Mouse (Mus musculus): ENCODE results near the gene Metrnl.

Metrnl gene

DNA sequence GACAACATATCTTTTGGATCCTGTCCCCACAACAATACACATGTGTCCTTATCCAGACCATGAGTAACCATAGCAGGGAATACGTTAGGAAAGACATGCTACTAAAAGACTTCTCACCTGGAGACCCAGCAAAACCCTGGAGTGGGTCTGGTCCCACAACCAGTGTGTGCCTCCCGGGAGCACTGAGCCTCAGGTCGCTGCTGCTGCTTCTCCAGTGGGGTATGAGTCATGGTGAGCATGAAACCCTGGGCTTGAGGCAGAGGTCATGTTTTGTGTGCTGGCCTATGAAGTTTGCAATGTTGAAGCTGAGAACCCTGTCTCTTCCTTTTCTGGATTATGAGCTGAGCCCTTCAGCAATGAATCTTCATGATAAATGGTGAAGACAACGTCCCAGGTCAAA lies 15.3 kb upstream of the Metrnl start:
- DNase-seq = no peak

DNA sequence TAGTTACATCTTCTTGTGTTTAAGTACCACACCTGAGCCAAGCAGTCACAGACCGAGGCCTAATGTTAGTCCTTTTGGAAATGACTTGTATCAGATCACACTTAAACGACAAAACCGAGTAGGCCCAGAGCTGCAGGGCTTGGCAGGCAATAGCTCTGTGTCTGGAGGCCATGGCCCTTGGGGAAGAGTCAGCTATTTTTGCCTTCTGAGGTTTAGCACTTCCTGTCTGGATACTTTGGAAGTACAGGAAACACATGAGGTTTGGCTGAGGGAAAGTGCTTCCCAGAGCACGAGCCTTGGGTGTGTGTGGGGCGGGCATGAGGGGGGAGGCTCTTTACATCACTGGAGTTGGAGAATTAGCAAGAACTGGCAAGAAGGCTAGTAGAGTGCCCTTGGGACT lies 14.7 kb upstream of the Metrnl start:
- no peak for DNase-seq

DNA sequence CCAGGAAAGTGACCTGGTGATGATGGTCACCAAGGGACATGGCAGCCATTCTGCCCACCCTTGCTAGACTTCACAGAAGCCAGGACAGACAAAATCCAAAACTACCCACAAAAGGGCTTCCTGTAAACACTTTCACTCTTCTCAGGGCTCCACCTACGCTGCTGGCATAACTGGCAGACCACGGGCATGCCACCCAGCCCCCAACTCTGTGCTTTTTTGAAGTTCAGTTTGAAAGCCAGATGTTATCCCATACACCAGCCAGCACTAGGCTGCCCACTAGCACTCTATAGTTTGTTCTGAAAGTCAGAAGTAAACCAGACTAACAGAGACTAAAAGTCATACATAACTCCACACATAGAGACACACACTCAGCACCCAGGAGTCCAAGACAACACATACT lies 13.3 kb upstream of the Metrnl start:
- no peak for DNase-seq

DNA sequence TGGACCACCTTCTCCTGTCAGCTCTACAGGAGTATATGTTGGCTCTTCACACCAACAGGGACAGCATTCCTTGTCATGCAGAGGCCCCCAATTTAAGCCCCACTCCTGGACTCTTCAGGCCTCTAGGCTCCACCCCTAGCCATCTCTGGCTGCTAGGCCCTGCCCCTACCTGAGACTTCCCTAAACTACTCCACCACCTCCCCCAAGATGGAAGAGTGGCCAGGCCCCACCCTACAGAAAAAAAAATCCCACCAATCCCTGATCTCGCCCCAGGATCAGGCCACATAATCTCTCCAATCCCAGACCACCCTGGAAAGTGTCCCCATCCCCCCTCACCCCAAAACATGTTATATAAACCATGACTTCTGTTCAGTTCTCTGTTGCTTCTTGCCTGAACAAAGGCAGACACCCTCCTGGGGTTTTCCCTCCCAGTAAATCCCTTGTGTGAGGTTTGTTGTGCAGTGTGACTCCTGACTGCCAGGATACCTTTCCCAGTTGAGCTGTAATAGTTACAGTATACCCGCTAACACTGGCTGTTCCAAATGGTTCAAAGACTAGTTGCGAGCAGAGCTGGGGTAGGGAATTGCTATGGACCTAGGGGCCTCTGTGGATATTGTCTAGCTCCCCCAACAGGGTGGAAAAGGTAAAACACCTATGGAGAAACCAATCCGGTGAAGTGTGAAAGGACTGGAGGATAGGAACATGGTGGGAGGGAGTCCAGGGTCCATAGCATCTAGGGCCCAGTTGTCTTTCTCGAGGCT lies 5.9 kb upstream of the Metrnl start:
- DNase-seq = no peak

DNA sequence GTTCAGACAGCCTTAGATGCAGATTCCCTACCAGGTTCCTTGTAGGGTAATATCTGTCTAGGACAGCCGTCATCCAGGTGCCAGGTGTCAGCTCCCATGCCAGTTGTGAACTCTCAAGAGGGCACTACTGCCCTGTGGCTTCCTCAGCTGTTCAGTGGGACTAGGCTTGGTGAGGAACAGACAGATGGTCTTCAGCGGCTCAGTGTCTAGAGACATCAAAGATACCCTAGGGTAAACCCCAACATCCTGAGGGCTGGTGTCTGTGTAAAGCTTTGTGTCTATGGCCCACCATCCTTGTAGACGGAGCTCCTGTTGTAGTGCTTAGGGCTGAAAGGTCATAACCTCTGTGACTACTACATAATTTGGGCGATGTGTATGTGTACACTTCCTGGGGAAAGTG lies 4.1 kb upstream of the Metrnl start:
- DNase-seq = no peak

DNA sequence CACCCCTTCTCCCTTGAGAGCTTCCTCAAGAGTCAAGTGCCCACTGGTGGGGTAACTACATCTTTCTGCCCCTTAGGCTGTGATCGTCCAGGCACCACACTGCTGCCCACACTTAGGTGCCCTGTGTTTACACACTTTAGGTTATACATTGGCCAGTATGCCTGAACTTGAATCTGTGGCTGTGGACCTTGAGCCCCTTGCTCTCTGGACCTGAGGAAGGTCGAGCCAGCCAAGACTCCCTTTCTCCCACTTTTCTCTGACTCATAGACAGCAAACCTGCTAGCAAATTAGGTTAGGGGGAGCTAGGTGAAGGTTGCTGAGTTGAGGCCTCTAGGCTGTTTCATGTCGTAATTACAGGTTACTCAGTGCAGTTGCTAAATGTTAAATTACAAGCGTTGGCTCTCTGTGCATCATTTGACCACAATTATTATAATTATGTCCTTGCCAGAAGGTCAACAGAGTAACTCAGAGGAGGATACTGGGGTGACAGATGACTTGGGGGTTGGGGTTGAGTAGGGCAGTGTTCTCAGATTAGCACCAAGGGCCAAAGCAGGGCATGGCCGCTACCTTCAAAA lies 2.9 kb upstream of the Metrnl start:
- no peak for DNase-seq

DNA sequence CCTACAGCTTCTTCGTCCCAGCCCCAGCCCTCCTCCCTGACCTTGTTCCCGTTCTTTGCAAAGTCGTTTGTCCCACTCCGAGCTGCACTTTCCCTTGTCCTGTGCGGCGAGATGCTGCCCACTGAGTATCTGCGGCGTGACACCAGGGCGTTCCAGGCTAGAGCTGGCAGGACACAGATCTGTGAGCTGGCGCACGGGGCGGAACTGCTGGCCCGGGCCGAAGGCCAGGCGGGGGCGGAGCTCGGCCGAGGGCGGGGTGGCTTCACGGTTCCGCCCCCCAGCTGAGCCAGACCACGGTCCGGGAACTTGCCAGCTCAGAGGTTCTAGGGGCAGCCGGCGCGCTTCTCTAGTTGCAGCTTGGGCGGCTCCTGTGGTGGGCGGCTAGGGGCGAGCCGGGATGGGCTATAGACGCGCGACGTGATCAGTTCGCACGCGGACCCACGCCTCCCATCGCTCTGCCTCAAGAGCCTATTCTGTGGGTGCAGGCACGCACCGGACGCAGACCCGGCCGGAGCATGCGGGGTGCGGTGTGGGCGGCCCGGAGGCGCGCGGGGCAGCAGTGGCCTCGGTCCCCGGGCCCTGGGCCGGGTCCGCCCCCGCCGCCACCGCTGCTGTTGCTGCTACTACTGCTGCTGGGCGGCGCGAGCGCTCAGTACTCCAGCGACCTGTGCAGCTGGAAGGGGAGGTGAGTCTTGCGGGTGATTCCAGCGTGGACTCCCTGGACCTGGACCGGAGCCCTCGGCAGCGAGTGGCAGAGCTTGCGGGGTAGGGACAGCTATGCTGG lies 959 bp downstream of the Metrnl start:
- peak; percentile 70 for DNase-seq

DNA sequence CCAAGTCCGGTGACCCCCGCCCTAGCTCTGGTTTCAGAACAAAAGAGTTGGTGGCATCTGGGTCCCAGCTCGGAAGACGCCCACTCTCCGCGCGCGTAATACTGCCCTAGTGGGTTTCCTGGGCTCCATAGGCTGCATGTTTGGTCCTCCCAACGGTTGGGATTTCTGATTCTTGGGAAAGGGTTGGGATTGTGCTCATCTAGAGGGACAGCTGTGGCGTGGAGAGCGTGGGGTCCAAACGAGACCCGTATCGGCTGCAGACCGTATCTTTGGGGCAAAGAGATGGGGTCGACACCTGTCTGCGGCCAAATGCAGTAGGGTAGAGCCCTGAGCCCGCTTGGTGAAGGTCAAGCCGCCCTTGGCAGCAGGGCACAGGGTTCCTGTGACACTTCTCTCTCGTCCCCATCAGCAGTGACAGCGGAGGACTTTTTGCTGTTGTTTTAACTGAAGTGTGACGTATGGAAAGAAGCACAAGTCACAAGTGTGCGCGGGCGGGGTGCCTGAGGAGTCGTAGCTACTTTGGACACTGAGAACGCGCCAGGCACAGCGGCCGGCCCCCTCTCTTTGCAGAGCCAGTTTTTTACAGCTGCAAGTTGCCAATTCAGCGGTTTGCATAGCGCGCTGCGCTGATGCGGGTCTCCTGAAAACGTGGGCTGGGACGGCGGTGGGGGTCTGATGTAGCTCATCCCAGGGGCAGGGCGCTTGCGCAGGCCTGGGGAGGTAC lies 1.7 kb downstream of the Metrnl start:
- peak; percentile 58 for DNase-seq

DNA sequence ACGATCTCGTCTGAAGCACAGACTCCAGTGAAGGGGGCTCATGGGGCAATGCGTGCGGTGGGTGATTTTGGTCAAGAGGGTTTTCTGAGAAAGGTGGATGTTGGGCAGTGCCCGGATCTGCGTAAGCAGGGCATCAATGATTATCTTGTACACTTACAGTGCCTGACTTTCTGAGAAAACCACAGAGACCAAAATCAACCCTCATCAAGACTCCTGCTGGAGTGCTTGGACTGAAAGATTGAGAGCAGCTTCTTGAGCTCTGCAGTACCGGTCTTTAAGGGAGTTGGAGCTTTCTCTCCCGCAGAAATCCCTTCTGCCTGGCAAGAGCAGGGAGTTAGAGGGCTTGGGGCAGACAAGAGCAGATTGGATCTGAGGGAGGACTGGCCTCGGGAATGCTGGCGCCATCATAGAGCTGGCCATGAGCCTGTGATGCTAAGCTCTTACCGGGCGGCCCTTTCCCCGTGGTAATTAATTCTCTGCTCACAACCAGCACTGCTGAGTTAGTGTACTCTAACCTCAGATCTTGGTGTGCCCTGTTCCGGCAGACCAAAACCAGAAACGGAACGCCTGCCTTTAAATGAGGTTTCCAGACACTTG lies 2.4 kb downstream of the Metrnl start:
- peak; percentile 11 for DNase-seq

DNA sequence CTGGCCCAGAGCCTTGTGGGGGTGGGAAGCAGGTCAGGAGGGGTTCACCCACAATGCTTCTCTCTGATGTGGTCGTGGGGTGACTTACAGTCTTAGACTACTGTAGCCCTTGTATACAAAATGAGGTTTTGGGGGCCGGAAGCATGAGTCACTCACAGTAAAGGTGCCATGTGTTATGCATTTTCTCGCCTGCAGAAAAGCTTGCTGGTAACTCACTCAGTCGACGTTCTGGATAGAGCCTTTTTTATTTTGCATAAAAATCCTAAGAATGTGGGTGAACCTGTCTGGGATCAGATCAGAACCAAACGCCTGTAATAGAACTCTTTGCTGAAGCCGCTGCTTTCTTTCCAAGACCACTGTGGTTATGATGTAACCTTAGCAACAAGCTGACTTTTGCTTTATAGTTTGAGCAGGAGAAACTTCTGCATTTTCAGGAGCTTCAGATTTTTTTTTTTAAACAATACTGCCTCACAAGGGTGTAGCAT lies 5.2 kb downstream of the Metrnl start:
- no peak for DNase-seq

DNA sequence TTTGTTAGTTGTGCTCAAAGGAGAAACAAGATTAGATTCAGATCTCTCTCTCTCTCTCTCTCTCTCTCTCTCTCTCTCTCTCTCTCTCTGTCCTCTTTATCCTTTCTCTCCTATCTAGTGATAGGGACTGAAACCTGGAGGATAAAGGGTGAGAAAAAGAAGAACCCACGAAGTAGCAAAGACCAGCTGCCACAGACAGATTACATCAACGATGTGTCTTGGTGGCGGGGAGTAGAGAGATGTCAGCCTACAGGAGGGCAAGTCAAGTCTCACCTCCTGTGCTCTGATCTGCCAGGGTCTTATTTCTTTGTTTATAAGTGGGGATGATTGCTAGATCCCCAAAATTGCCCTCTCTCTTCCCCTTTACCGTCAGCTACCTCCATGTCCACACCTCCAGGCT lies 7.9 kb downstream of the Metrnl start:
- no peak for DNase-seq

DNA sequence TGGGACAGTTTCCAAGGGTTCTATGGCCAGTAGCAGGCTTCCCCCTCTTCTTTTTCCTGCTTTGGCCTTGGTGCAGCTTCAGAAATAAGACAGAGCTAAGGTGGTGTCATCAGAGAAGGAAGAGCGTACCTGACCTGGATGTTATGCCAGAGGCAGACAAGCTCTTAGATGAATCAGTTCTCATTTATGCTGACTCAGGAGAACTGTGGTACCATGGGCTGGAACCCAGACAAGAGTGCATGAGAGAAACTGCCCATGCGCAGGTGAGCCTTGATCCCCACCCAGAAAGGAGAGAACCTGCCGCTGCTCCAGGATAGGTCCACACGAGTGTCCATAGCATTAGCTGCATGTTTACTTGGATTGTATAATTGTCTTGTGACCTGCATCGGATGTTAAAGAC lies 8.9 kb downstream of the Metrnl start:
- DNase-seq = no peak

DNA sequence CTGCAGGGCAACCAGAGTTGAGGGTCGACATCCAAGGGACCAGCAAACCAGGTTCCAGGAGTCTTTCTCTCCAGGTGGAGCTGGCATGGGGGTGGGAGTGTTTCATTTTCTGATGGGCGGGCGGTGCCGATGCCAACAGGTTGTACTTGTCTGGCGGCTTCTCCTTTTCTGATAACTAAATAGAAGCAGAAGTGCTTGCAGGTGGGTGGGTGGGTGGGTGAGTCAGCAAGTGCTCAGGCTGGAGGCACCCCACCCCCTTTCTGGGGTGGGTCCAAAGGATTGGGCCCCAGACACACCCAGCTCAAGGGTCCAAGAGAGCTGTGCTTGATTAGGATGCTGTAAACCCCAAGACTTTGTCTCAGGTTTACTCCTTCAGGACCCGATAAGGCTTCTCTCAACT lies 11.6 kb downstream of the Metrnl start:
- DNase-seq = no peak

DNA sequence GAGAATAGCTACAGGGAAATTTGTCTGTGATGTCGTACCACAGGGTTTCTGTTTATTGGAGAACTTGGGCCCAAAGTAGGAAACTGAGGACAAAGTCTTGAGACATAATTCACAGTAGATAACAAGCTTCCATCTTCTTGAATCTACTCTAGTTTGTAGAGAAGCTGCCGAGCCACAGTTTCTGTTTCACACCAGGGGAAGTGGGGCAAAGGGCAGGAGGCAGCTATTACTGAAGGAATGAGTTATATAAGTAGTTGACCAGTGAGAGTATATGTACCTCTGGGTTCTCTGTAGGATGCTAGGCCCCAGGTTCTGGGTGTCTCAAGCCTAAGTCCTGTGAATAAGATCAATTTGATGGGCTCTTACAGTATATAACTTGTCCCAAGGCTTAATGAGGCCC lies 12.2 kb downstream of the Metrnl start:
- DNase-seq = no peak

DNA sequence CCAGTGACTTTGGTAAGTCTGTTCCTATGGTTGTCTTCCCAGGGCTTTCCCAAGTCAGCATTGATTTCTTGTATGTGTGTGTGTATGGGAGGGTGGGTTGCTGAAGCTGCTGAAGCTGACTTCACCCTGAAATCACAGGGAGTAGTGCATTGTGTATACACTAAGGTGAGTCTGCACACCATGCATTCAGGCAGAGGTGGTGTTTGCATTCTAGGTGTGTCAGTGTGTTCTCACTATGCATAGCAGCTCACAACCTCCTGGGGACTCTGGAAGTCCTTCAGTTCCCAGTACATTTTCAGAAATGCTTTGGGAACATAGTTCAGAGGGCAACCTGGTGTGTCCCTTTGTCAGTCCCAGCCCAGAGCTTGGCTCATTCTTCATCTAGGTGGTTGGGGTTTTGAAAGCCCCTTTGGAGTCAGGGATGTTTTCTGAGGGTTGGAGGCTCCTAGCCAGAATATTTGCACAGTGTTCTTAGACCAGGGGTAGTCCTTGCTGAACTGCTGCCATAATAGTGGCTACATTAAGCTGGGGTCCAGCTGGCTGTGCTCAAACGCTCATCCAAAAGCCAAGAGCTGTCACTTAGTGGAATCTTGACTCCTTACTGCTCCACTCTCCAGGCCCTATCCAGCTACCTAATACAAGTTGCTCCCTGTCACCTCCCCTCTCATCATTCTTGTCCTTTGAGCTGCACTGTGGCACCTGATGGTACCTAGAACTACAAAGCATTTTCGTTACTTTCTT lies 13.6 kb downstream of the Metrnl start:
- DNase-seq = no peak

DNA sequence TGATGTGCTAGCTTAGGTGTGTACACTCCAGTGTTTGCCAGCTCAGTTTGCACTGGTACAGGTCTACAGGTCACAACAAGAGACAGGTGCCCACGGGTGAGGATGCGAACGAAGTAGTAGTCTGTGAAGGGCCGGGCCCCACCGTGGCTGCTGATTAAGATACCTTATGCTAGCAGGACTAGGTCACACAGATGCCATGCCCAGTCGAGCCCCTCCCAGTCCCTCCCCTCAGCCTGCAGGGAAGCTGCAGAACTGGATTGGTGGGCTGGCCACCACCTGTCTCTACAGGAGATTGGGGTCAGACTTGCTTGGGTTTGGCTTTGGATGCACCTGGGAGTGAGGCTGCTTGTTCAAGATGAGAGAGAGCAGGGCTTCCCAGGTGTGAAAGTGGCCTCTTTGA lies 16.4 kb downstream of the Metrnl start:
- DNase-seq = no peak

DNA sequence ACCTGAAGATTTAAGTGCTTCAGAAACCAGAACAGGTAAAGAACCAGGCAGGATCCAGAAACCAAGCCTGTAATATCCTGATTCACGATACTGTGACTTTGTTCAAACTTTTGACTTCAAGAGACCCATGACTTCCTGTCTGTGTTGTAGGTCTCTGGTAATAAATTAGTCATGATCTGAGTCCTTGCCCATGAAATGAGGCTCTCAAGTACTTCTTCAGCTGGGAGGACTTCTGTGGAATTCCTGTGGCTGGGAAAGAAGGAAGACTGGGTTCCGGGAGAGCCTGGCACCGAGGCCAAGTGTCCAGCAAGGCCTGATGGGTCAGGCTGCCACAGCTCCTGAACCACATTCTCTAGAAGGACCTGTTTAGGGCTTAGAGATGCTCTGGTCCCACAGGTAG lies 19.4 kb downstream of the Metrnl start:
- no peak for DNase-seq

DNA sequence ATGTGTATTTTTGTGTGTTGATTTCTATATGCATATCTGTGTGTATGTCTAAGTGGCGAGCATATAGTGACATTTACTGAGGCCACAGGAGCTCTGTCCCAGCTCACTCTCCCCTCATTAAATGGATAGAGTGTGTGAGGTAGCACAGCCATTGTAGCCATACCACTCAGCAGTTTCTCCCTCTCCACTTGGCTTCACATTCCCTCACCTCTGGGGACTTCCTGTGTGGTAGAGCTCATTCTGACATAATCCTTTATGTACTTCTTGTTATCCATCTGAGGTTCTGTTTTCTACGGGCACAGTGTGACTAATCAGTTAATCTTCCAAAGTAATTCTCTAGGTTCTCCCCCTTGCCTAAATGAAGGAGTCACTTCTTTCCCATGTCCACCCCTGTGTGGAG lies 21.1 kb downstream of the Metrnl start:
- DNase-seq = no peak

DNA sequence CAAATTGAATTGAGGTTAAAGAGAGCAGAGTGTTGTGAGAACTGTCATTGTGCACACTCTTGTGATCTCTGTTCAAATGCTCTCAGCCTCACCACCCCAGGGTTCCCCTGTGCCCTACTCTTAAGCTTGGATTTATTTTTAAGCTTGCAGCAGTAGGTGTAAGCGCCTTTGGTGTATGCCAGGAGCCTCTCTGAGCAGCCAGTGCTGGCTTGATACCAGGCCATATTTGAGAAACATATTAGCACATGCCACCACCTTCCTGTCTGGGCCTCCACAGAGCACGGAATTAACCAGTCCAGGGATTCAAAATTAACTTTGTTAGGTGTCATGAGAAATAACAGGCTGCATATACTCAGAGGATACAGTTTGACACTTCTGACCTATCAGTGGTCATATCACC lies 25.3 kb downstream of the Metrnl start:
- DNase-seq = no peak

DNA sequence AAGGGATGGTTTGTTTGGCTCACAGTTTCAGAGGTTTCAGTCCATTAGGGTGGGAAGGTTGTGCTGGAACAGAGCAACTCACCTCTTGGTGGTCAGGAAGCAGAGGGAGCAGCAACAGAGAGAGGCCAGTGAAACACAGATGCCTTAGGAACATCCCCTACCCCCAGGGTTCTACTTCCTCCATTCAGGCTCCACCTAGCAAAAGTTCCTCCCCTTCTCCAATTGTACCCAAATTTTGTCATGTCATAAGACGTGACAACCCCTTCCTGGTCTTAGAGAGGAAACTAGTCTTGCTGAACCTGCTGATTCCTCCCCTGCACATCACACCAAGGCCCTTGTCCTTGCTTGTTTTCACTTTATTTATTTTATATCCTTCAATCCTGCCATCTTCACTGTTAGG lies 32.8 kb downstream of the Metrnl start:
- no peak for DNase-seq

DNA sequence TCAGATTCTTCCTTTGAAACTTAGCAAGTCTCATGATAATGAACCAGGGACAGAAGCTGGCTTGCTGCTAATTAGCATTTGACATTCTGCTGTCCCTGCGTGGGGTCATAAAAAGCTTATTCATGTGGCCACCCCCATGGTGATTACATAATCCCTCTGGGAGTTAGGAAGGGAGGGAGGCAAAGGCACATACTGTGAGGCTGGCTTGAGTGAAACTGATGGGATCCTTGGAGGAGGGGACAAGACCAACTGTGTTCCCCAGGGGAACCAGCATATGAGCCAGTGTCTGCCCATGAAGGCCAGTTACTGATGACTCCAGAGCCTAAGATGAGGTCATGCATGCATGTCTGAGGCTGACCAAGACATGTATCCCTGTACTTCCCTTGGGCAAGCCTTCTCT lies 33.5 kb downstream of the Metrnl start:
- no peak for DNase-seq

DNA sequence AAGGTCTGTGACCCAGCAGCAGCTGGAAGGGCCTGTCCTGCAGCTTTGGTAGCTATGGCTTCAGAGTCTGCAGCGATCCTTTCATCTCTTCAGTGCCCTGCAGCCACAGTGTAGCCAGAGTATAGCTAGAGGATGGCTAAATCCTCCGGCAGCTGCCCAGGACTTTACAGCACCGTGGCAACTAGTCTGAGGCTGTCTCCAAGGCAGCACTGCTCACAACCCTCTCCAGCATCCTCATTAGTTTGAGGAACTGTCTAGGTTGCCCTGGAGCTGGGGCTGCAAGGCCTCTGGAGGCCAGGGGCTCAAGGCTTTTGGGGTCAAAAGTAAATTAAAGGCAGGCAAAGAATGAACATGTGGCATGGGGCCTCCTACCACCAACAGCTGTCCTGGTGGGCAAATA lies 37.3 kb downstream of the Metrnl start:
- DNase-seq = no peak
